Mouse (Mus musculus) kidney, embryonic 15.5 days (tissue): ENCODE results near the gene Rps6ka2. TPM values are rescaled to one million over a fixed set of nuclear protein-coding genes. Genes with fewer than 3 reads are reported as not detected.
"Not testable (repeated sequence)": the region's sequence is repeated elsewhere in the genome, so short reads cannot be mapped to it uniquely, and the experiment has no call there.

Experiments
- ATAC-seq: fragments of 200-750 bp; cut with Nextera tagmentation; replicated peaks from 2 replicates; pipeline ENCODE4 v1.8.0; 2017; ENCODE audit warnings: moderate TSS enrichment; ENCODE audit not compliant: low FRiP score
- H3K27ac ChIP-seq: fragments of 300-500 bp; sonication (generic); 2 replicates; pipeline ENCODE4 v1.5.1; 2015; ENCODE audit warnings: mild to moderate bottlenecking, inconsistent platforms
- H3K27me3 ChIP-seq: fragments of 300-500 bp; sonication (generic); 2 replicates; pipeline ENCODE4 v1.6.1; 2015; ENCODE audit warnings: inconsistent platforms
- H3K36me3 ChIP-seq: fragments of 300-500 bp; sonication (generic); 2 replicates; pipeline ENCODE4 v1.6.1; 2015; ENCODE audit warnings: inconsistent platforms
- H3K4me1 ChIP-seq: fragments of 300-500 bp; sonication (generic); 2 replicates; pipeline ENCODE4 v1.6.1; 2015; ENCODE audit warnings: inconsistent platforms
- H3K4me2 ChIP-seq: fragments of 300-500 bp; sonication (generic); 2 replicates; pipeline ENCODE4 v1.6.1; 2015; ENCODE audit warnings: moderate library complexity, mild to moderate bottlenecking, inconsistent platforms
- H3K4me3 ChIP-seq: fragments of 300-500 bp; sonication (generic); replicated peaks from 2 replicates; pipeline ENCODE4 v1.5.1; 2015; ENCODE audit warnings: mild to moderate bottlenecking, inconsistent platforms
- H3K9ac ChIP-seq: fragments of 300-500 bp; sonication (generic); 2 replicates; pipeline ENCODE4 v1.6.1; 2015; ENCODE audit warnings: mild to moderate bottlenecking, inconsistent platforms
- H3K9me3 ChIP-seq: fragments of 300-500 bp; sonication (generic); replicated peaks from 2 replicates; pipeline ENCODE4 v1.6.1; 2016; ENCODE audit warnings: inconsistent platforms
- WGBS: fragments of 180-500 bp; shearing (Covaris S2); methylation state at CpG from one replicate; pipeline ENCODE4 v1.1.7; 2015; ENCODE audit warnings: mixed read lengths; 5-methylcytosine and 5-hydroxymethylcytosine counted together
- polyA plus RNA-seq: library from polyadenylated mRNA; unstranded; fragments of >200 nt; fragmentation: Nextera tagmentation; extraction: Ambion mirVana; gene quantifications from 2 replicates; pipeline ENCODE4 v1.2.1, GENCODE M21; 2015

Rps6ka2 gene
- polyA plus RNA-seq, 1 experiment from 2014 or later: 21.5 TPM

DNA sequence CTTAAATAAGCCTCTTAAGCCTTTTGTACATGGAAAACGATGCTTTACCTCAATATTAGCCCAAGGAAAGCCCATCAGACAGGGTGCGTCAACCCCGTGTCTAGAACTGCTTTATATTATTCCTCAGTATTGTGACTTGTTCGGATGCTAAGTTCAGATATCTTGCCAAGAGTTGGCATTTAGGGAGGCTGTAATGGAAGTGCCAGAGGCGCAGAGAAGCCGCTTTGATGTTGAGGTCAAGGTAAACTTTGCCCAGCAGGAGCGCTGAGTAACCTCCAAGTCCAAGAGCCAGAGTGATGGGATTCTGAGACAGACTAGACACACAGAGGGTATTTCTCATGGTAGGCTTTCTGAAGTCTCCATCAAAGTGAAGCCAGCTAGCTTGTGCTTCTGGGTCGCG, 109.3 kb downstream of the Rps6ka2 start:
- no peak for ATAC-seq
- H3K4me2 ChIP-seq: no peak overlapping the region
- H3K27me3 ChIP-seq: no peaks in the 10 kb centered on the region
- peaks cover 50% of the 10 kb centered on the region for H3K36me3 ChIP-seq
- H3K9me3 ChIP-seq: no peaks in the 10 kb centered on the region
- H3K4me1 ChIP-seq: peaks cover 6% of the 10 kb centered on the region
- 94% methylated on average over 9 of the region's 9 CpGs for WGBS
- no peak overlapping the region for H3K4me3 ChIP-seq
- H3K9ac ChIP-seq: no peak overlapping the region
- no peak overlapping the region for H3K27ac ChIP-seq

DNA sequence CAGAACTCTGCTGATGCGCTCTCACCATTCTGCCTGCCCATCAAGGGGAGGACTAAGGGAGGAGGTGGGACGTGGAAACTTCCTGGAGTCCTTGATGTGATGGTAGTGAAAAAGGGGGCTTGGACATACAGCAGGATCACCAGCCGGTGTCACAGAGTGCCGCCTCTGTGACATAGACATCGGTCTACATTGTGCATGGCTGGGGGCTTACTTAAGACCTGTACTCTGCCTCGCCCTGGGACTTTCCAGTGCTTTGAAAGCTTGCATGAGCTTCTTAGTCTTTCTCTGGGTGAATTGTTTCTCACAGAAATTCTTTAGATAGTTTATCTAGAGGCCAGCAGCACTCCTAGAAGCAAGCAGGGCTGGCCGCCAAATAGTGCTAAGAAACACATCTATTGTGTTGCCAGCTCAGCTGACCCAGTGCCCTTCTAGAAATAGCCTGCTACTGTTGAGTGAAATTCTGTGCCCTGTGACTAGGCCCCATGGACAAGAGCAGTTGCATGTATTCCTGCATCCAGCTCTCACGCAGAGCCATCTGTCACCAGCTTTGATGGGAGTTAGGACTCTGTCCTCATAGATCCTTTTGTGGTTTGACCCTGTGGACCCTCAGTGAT, 114.5 kb downstream of the Rps6ka2 start:
- WGBS: 77% methylated on average over 8 of the region's 8 CpGs
- no peak for ATAC-seq
- H3K36me3 ChIP-seq: peaks cover 34% of the 10 kb centered on the region
- H3K4me3 ChIP-seq: no peak overlapping the region
- no peaks in the 10 kb centered on the region for H3K9me3 ChIP-seq
- no peak overlapping the region for H3K4me2 ChIP-seq
- H3K4me1 ChIP-seq: peaks cover 36% of the 10 kb centered on the region
- no peaks in the 10 kb centered on the region for H3K27me3 ChIP-seq
- peak overlapping the region; percentile 37; the same call in 1 of the 2 replicates for H3K27ac ChIP-seq
- H3K9ac ChIP-seq: no peak overlapping the region

DNA sequence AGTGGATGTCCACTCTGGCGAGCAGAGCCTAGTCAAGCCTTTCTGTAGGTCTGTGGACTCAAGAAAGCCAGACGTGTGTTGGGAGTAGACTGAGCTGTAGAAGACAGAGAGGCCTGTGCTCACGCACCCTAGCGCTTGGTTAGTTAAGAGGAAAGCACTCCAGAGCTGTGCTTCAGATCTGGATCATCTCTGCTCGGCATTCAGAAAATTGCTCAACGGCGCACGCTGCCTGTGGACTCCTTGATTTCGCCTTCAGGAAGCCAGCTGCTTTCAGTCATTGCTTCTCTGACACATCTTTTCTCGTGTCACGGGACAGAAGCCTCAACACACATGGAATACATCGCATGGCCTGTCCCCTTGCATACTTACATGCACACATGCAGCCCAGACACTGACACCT, 115.4 kb downstream of the Rps6ka2 start:
- H3K4me3 ChIP-seq: no peak overlapping the region
- 0 out of 2 replicates have a peak, but pooled peaks have one; percentile 27 for ATAC-seq
- no peak overlapping the region for H3K4me2 ChIP-seq
- peak overlapping the region; percentile 37 for H3K27ac ChIP-seq
- H3K9ac ChIP-seq: no peak overlapping the region
- no peaks in the 10 kb centered on the region for H3K9me3 ChIP-seq
- peaks cover 36% of the 10 kb centered on the region for H3K4me1 ChIP-seq
- WGBS: 72% methylated on average over 12 of the region's 12 CpGs
- peaks cover 33% of the 10 kb centered on the region for H3K36me3 ChIP-seq
- H3K27me3 ChIP-seq: no peaks in the 10 kb centered on the region

DNA sequence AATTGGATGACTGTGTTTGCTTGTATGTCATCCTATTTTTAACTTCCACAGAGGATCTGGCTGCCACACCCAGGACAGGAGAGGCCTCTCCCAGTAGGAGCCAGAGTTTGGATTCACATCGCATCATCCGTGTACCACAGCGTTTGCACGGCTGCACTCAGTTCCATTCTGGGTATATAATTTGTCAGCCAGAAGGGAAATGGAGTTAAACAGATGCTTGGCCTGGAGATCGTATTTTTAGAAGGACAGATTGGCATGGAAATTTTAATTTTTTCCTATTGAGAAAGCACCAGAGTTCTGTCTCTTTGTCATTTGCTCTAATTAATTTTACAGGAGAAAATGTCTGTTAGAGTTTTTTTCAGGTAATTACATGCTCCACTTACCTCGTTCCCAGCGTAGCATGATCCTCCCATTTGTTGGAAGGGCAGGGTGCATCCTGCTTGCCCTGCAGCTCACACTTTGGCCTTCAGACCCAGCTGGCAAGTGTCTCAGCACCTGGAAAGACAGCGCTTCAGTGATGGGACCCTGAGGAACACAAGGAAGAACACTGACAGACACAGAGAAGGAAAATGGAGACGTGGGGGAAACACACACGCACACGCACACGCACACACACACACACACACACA, 116.6 kb downstream of the Rps6ka2 start:
- Histone ChIP-seq H3K27ac (no peak overlapping the region), H3K36me3 (peaks cover 39% of the 10 kb centered on the region), H3K27me3 (no peaks in the 10 kb centered on the region), H3K9me3 (no peaks in the 10 kb centered on the region), H3K4me2 (no peak overlapping the region), H3K4me3 (no peak overlapping the region), H3K4me1 (peaks cover 36% of the 10 kb centered on the region), H3K9ac (no peak overlapping the region)
- no peak for ATAC-seq
- WGBS: 68% methylated on average over 12 of the region's 12 CpGs

DNA sequence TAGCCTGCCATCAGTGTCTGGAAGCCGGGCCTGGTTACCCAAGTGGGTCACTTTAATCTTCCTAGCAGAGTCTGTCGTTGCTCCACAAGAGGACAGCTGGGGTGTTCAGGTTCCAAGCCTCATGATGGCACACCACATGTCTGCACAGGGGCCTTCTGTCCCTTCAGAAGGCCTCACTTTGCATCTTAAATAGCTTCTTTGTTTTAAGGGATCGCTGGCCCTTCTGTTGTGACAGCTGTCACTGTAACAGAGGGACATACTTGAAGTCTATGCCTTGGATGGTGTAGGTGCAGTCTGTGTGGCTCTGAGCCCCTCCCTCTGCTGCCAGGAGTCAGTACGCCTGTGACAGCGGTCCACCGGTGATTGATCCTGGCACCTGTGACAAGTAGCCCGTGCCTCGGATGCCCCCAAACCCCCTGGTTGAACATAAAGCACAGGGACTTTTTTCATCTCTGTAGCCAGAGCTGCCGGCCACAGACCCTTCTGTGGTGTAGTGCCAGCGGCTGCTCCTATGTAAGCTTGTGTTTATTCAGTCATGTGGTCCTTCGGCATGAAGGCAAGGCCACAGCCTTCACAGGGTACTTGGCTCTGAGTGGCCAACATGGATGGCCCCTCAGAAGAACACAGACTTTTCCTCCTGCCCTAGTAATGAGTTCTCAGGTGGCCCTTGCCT, 122.2 kb downstream of the Rps6ka2 start:
- no peak overlapping the region for H3K4me2 ChIP-seq
- H3K27me3 ChIP-seq: no peaks in the 10 kb centered on the region
- H3K27ac ChIP-seq: no peak overlapping the region
- ATAC-seq: no peak
- 0 out of 2 replicates have a peak, but pooled peaks cover 3% of the 10 kb centered on the region for H3K4me1 ChIP-seq
- H3K36me3 ChIP-seq: peaks cover 32% of the 10 kb centered on the region
- H3K9me3 ChIP-seq: no peaks in the 10 kb centered on the region
- WGBS: 84% methylated on average over 11 of the region's 11 CpGs
- no peak overlapping the region for H3K4me3 ChIP-seq
- H3K9ac ChIP-seq: no peak overlapping the region

DNA sequence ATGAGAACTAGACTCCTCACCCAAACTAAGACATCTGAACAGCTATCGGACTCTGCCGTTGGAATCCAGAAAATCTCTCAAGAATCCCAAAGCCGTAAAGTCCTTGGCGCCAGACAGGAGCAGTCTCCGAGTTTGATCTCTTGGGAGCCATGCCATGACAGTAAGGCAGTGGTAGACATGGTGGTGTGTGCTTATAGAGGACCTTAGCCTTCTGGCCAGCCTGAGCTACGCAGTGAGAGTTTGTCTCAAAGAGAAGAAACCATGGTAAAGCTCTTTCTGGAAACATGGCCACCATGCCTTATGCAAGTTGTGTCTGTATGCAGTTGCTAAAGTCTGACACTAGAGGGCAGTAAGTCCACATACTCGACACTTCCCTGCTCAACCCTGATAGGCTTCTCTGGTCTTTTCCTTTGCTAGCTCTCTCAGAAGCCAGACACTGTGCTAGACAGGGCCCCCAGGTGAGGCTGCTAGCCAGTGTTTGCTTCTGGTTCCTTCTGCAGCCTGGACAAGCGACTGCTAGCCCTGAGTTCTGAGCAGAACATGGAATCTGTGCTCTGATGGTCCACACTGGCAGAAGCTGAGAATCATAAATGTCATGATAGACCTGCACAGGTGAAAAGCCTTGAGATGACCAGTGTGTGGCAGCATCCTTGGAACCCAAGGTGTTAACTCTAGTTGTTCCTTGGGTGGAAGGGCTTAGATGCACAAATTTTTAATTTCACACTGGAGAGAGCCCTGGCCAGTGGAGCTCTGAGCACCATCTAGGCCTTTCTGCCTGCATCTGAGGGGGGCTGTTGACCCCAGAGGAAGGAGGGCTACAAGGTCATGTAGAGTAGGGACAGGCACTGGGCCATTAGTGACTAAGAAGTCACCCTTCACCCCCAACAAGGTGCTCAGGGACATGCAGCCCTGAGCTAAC, 136.6 kb downstream of the Rps6ka2 start:
- peak; percentile 83 for ATAC-seq
- not testable (repeated sequence) for H3K9ac ChIP-seq
- WGBS: 54% methylated on average over 8 of the region's 8 CpGs

DNA sequence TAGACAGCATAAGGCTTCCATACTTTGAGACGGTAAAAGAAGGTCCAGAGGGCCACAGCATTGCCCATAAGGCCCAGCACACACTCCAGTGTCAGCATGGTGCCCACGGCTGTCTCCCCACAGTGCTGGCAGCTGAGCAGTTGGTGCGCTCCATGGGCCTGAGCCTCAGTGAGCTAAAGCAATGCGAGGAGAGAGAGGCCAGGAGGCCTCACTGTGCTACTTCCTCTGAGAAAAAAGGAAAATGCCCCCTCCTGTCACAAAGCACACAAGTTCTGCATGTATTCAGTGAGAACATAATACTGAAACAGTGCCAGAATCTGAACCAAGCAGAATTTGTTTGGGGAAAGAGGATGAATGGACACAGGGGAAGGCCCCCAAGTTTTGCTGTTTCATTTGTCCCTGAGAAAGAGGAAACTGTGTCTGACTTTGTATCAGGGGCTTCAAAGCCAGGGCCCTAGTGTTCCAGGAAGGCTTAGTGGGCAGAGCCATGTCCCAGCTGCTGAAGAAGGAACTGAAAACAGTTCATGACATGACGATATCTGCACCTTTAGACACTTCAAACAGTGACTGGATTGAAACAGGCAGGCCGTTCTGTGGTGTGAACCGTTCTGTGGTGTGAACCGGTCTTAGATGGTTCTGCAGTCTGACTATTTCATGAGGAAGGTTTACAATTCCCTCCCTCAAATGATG, 145.9 kb downstream of the Rps6ka2 start:
- H3K27me3 ChIP-seq, ATAC-seq, H3K36me3 ChIP-seq, H3K9ac ChIP-seq, H3K9me3 ChIP-seq, H3K4me2 ChIP-seq, H3K4me3 ChIP-seq, H3K4me1 ChIP-seq, H3K27ac ChIP-seq: not testable (repeated sequence)
- WGBS: 79% methylated on average over 8 of the region's 8 CpGs

More for the DNA sequence above, 136.6 kb downstream of the Rps6ka2 start:
- not testable (repeated sequence) for H3K4me3 ChIP-seq, H3K27me3 ChIP-seq, H3K27ac ChIP-seq, H3K9me3 ChIP-seq, H3K36me3 ChIP-seq, H3K4me2 ChIP-seq, H3K4me1 ChIP-seq

DNA sequence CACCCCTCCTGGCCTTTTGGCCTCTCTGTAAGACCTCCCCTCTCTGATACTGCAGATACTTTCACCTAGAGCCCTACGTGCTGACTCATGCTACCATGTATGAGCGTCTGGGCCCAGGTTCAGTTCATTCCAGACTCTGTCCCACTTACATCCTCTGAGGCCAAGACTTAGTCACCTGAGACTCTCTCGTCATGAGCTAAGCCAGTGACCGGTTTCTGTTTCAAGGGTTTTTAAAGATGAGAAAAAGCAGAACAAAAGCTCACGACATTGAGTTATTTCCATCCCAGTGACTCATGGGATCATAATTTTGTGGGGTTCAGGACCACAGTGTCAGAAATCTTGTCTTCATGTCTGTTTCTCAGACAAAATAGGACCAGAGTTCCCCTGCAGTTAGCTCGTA, 149.9 kb downstream of the Rps6ka2 start:
- not testable (repeated sequence) for H3K27ac ChIP-seq, H3K4me1 ChIP-seq, H3K27me3 ChIP-seq, H3K36me3 ChIP-seq, H3K4me2 ChIP-seq, H3K9ac ChIP-seq, H3K9me3 ChIP-seq, H3K4me3 ChIP-seq, ATAC-seq
- 89% methylated on average over 6 of the region's 6 CpGs for WGBS

DNA sequence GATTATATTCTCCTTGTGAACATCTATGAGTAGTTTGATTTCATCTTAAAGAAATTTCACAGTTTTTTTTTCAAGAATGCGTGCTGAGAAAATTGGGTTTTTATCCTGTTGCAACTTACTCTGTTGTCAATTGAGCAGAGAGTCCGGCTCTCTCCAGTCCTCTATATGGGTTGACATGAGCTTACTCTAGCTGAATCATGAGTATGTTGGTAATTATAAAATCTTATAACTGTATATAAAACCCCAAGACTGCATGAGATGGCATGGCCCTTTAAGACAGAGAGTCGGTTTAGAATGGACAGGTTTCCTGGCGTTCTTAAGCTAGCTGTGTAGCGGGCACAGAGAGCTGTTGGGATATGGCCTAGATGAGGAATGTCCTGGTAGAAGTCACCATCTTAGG, 154.4 kb downstream of the Rps6ka2 start, which contains the start of gene Tcp10a:
Tcp10a (plus strand) TSS at position 301 of the 400 bp plus-strand sequence.
- H3K4me3 ChIP-seq, H3K36me3 ChIP-seq, H3K27me3 ChIP-seq, H3K9me3 ChIP-seq, H3K9ac ChIP-seq, H3K4me1 ChIP-seq, H3K27ac ChIP-seq, H3K4me2 ChIP-seq, ATAC-seq: not testable (repeated sequence)
- WGBS: 93% methylated on average over 4 of the region's 5 CpGs

DNA sequence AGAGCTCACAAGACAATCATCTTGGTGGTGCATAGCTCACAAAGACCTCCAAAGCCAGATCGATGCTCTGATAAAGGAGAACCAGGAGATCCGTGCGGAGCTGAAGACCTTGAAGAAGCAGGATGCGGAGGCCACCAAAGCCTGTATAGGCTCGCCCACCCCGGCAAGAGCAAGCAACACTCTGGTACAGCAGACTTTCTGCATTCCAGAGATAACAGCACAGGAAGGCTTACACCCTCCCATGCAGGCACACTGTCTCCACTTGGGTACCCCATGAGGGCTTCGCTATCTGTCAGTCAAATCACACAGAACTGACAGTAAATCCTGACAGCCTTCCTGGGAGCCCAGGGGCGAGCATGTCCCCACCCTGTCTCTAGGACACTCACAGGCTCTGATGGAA, 156.5 kb downstream of the Rps6ka2 start:
- H3K9me3 ChIP-seq, H3K4me1 ChIP-seq, ATAC-seq, H3K27me3 ChIP-seq, H3K27ac ChIP-seq, H3K9ac ChIP-seq, H3K36me3 ChIP-seq, H3K4me2 ChIP-seq, H3K4me3 ChIP-seq: not testable (repeated sequence)
- 78% methylated on average over 6 of the region's 8 CpGs for WGBS

DNA sequence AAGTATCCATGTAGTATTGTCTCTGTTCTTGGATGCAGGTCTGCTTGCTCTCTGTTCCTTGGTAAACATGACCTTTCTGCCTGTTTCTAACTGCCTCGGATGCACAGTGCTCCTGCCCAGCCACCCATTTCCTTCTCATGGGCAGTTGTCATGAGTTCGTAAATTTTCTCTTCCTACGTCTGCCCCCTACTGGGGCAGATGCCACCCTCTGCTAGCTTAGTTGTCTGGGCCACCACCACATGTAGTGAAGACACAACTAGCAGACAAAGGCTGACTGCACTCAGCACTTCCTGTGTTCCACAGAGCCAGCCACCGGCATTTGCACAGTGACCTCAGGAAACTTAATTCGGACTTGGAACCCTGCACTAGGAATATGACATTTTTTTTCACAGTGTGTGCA, 162.8 kb downstream of the Rps6ka2 start:
- ATAC-seq, H3K4me2 ChIP-seq, H3K36me3 ChIP-seq, H3K9ac ChIP-seq, H3K27ac ChIP-seq, H3K4me3 ChIP-seq, H3K4me1 ChIP-seq, H3K9me3 ChIP-seq, H3K27me3 ChIP-seq: not testable (repeated sequence)
- 67% methylated on average over 3 of the region's 5 CpGs for WGBS
